Mouse (Mus musculus): ENCODE data around the gene Gpank1. TPM values are rescaled to one million over a fixed set of nuclear protein-coding genes. Genes with fewer than 3 reads are reported as not detected.
A peak's percentile ranks its signal among the peaks of the same experiment; 100 is the strongest.

Gene Gpank1
- total RNA-seq, 2 experiments from 2014 or later, result 14.8 to 15.8 TPM

DNA sequence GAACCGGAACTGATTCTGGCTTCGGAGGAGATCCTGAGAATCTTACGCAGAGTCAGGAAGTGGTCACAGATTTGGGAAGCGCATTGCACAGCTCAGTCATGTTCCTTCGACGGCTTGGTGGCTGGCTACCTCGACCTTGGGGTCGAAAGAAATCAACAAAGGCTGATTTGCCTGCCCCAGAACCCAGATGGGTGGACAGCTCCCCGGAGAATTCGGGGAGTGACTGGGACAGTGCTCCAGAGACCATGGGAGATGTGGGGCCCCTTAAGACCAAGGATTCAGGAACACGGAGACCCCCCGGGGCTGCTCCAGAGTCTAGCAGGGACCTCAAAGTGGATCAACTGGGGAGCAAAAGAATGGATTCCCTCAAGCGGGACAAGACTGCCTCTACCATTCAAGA, 5.8 kb downstream of the Gpank1 start:
- no peak for ATAC-seq (replicated peaks; ENCODE audit: low FRiP score, poor library complexity, severe bottlenecking)

DNA sequence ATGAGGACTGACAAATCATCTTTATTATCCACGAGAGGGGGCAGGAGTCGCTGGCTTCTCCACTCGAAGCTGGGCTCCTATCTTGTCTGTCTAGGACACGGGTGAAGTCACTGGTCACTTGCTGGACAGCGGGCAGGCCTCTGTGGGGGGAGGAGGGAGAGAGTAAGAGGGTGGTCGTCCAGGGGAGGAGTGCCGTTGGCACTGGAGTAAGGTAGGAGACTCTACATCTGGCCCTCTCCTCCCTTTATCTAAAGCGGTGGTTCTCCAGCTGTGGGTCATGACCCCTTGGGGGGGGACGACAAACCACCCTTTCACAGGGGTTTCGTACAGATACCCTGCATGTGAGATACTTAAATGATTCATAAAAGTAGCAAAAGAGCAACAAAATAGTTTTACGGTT, 7.7 kb downstream of the Gpank1 start:
- ATAC-seq (replicated peaks; ENCODE audit: low FRiP score, poor library complexity, severe bottlenecking), result no peak

DNA sequence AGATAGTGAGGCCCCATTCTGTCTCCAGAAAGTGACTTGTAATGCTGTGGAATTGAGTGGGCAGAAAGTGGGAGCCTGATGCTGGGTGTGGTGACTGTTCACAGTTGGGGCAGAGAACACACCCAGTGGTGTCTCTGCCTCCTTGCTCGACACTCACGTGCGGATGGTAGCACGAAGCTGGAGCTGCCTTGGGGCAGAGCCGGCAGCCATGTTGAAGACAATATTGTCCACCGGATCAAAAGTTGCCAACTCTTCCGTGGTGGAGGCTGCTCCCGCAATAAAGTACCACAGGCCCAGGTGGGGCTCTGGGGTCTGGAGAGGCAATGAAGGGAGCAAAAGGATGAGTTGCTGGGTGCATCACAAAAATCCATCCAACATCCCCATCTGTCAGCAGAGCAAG, 9.8 kb downstream of the Gpank1 start:
- no peak for ATAC-seq (replicated peaks; ENCODE audit: low FRiP score, poor library complexity, severe bottlenecking)

DNA sequence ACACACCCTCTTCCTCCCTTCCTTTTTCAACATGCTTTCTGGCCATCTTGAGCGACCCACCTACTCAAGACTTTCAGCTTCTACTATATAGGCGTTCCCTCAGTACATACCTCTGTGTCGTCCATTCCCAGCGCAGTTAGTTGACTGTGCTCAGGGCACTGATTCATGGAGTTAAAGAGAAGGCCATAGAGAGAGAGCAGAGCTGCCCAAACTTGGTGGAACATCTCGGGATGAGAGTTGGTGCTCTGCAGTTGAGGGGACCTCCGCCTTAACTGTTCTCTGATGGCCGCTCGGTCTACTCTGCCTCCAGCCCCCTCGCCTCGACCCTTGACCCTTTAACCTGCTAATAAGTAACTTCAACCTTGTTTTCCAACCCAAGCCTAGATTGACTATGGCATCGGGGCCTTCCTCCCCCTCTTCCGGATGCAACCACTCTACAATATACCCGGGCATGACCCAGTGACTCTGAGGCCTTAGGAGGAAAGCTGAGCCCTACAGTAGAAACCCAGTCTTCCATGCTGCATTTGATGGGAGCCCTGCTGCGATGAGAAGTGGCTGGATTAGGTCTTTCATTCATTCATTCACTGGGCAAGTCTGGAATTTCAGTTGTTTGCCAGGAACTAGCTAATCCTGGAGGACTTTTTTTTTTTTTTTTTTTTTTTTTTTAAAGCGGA, 10.4 kb downstream of the Gpank1 start, which contains the start of gene Apom:
Apom (minus strand) TSS at position 551 of the 674 bp plus-strand sequence.
- no peak for ATAC-seq (replicated peaks; ENCODE audit: low FRiP score, poor library complexity, severe bottlenecking)

DNA sequence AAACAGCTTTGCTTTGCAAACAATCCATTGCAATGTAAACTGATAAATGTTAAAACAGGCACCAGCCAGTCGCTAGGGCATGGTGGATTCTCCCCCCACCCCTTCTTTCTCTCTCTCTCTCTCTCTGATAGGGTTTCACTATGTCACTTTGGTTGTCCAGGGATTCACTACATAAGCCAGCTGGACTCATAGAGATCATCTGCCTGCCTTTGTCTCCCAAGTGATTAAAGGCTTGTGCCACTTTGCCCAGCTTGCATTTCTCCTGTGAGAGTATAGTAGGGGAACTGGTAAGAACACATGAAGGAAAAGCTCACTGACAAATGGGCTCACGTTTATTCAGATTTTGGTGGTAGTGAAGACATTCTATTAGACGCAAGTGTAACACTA, 10.9 kb downstream of the Gpank1 start:
- ATAC-seq (replicated peaks; ENCODE audit: low FRiP score, poor library complexity, severe bottlenecking), result no peak

DNA sequence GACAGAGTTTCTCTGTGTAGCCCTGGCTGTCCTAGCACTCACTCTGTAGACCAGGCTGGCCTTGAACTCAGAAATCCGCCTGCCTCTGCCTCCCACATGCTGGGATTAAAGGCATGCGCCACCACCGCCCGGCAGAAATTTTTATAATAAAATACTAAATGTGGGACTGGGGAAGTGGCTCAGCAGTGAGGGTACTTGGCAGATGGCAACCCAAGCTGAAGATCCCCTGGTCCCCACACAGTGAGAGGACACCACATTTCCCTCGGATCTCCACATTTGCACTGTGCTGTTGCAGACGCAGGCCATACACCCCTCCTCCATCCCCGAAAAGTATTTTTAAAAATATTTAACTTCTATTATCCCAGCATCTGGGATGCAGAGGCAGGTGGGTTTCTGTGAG, 12.3 kb downstream of the Gpank1 start:
- no peak for ATAC-seq (replicated peaks; ENCODE audit: low FRiP score, poor library complexity, severe bottlenecking)

DNA sequence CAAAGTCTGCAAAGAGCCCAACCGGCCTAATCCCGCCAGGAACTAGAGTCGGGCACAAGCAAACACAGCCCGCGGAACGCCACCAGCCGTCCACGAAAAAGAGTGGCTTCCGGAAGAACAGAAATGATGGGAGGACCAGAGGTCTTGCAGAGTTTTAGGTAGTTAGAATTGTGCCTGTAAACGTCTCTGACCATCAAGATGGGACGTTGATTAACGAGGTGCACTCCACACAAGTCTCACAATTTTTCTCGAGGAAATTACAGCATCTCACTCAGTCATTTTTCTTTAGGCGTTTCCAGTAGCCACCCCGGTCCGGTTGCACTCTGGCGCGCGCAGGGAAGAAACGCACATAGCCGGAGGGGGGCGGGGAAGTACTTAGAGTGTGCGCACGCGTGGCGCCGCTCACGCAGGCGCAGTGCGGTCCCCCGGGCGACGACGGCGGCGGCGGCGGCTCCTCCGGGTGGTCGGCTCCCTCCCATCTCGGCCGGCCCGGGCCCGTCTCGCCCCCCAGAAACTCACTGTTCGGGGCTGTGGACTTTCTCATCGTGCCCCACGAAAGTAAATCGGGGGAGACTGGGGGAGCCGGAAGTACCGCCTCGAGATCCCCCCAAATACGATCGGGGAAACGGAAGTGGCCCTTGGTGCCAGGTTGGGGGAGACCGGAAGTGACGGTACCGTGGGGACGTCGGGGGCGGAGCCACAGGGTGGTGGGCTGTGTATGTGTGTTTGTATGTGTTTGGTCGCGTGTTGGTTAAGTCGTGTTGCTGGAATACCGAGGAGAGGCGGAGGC, 13.7 kb downstream of the Gpank1 start, which contains the start of gene Bag6:
Bag6 (plus strand) TSS at position 378 of the 790 bp plus-strand sequence.
- peak; percentile 90 for ATAC-seq (replicated peaks; ENCODE audit: low FRiP score, poor library complexity, severe bottlenecking)

DNA sequence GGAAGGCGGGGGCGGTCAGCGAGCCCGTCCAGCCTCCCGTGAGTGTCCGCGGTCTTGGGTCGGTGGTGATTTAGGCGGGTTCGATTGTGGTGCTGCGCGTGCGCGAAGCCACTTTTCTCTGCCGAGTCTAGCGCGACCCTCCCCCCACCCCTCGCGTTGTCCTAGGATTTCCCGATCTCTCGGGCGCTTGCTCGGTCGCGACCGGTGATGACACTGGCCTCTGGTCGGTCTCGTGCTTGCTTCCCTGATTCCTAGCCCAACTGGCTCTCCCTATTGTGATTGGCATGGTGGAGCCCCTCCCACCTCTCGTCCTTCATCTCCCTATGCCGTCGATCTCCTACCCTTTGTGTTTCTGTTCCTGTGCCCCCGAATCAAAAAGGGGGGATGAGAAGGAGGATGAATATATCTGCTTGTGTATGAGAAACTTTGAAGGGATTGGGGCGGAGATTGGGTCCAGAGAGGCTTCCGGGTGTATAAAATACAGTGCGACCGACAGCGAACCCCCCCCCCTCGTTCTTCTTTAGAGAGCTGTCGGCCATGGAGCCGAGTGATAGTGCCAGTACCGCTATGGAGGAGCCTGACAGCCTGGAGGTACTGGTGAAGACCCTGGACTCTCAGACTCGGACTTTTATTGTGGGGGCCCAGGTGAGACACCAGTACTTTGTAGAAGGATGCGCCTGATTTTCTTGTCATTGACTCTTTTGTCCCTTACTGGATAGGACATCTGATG, 14.5 kb downstream of the Gpank1 start:
- peak; percentile 60 for ATAC-seq (replicated peaks; ENCODE audit: low FRiP score, poor library complexity, severe bottlenecking)

DNA sequence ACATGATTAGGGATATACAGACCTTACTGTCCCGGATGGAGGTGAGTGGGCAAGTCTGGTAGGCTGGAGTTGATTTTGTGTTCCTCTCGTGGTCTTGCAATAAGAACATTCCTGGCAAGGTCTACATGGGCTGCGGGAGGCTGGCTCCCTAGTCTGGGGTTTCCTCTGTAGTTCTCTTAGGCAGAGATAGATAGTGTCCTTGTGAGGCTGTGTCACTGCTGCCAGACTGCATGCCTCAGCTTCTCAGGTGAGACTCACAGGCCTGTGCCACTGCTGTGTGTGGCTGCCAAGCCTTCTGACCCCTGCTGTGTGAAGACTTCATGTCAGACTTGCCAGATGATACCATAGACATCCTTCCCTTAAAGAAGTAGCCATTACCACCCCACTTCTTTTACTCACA, 18.0 kb downstream of the Gpank1 start:
- no peak for ATAC-seq (replicated peaks; ENCODE audit: low FRiP score, poor library complexity, severe bottlenecking)

DNA sequence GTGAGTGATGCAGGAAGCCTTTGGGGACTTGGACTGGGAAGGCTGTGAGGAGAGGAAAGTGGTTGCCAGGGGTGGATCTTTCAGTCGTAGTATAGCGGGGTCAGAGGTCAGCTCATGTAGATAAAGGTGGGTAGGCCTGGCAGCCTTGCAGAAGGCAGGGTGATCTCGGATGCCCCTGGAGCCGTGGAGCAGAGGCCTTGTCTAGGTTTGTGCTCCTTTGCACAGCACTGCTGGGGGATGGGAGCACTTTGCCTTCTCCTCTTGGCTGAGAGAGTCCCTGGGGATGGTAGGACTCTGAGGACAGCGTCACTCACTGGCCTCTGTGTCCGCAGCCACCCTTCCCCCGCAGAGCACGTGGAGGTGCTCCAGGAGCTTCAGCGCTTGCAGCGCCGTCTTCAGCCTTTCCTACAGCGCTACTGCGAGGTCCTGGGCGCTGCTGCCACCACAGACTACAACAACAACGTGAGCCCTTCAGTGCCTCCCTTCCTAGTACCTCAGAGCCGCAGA, 19.3 kb downstream of the Gpank1 start:
- ATAC-seq (replicated peaks; ENCODE audit: low FRiP score, poor library complexity, severe bottlenecking), result no peak

DNA sequence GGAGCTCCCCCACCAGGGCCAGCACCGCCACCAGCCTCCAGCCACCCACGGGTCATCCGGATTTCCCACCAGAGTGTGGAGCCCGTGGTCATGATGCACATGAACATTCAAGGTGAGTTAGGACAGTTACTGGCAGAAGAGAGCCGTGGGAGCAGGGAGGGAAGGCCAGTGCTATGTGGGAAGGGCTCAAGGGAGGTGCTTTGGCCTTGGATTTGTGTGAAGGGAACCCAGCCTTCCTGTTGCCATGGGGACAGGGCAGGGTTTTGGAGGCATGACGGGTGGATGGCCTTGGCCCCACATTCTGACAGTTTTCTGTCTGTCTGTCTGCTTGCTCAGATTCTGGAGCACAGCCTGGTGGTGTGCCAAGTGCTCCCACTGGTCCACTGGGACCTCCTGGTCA, 20.7 kb downstream of the Gpank1 start:
- ATAC-seq (replicated peaks; ENCODE audit: low FRiP score, poor library complexity, severe bottlenecking), result no peak

DNA sequence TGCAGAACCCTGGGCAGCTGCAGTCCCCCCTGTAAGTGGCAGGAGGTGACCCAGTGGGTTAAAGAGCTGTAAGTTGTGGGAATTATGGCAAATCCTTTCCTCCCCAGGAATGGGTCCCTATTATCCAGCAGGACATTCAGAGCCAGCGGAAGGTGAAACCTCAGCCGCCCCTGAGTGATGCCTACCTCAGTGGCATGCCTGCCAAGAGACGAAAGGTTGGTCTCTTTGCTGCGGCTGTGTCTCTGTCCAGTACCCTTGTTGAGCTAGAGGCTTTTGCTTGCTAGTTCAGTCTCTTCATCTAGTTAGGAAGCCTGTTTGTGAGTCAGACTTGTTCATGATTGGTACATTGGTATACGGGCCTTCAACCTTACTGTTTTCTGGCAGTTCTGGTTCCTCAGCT, 24.9 kb downstream of the Gpank1 start:
- ATAC-seq (replicated peaks; ENCODE audit: low FRiP score, poor library complexity, severe bottlenecking), result no peak

DNA sequence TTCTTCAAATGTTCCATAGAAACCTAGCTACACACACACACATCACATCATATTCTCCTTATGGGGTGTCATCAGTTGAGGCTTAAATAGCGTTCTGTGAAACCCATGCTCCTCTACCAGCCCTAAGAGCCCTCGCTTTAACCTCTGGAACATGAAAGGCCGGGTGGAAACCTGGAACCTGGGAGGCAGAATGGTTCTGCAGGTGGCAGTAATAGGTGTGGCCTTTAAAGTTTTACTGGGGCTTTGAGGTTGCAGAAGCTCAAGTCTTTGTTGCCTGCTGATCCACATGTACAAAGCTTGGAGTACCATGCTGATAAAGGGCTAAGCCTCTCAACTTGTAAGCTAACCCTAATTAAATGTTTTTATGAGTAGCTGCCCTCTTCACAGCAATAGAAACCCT, 26.1 kb downstream of the Gpank1 start:
- no peak for ATAC-seq (replicated peaks; ENCODE audit: low FRiP score, poor library complexity, severe bottlenecking)

DNA sequence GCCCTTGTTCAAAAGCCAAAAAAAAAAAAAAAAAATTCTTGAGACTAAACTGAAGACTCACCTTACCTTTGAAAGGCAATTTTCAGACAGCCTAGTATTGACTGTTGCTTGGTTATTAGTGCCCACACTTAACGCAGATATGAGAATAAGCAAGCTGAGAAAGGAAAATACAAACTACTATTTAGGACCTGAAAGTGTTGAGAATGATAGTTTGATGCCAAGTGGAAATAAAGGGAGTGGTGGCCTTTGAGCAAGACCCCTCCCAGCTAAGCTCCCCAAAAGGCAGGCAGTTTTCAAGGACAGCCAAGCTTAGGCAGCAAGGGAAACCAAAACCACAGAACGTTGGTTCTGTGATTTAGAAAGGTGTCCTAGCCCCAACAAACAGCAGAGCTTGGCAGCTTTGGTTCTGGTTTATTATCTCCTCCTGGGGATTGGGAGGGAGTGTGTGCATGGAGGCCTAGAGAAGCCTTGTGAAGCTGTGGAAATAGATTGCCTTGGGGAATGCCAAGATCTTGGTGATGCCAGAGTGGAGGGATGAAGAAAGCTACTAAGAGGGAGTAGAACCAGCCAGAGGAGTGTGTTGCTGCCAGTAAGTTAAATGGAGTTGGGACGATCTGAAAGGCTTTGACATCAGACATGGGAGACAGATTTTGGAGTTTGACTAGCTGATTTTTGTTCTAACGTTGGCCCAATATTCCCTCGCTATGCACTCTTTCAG, 26.8 kb downstream of the Gpank1 start:
- ATAC-seq (replicated peaks; ENCODE audit: low FRiP score, poor library complexity, severe bottlenecking), result no peak

DNA sequence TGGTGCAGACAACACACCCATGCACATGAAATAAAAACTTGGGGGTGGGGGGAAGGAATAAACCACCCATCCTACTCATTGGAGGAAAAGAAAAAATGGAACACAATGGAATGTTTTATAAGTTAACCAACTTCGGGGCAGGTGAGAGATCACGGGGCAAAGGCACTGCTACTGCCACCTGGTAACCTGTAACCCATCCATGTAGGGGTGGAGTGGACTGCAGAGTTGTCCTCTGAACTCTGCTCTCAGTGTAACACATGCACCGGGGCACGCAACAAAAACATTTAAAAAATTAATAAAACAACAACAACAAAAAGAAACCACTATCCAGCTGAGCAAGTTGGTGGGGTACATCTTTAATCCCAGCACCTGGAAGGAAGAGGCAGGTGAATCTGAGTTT, 30.9 kb downstream of the Gpank1 start:
- no peak for ATAC-seq (replicated peaks; ENCODE audit: low FRiP score, poor library complexity, severe bottlenecking)

DNA sequence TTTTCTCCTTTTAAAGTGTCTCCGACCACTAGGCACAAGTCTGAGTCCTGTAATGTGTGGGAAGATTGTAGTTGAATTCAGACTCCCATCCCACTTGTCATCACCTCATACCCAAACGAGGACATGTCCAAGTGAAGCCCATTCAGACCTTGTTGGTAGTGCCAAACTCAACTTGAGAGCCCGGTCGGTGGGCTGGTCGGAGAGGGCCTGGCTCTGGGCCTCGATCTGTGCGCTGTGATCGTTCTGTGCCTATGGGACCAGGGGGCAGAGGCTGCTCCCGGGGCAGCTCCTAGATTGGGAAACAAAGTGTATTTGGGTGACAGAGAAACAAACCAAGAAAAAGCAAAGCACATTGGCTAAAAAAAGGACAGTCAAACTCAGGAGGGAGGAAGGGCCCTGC, 31.8 kb downstream of the Gpank1 start:
- no peak for ATAC-seq (replicated peaks; ENCODE audit: low FRiP score, poor library complexity, severe bottlenecking)

DNA sequence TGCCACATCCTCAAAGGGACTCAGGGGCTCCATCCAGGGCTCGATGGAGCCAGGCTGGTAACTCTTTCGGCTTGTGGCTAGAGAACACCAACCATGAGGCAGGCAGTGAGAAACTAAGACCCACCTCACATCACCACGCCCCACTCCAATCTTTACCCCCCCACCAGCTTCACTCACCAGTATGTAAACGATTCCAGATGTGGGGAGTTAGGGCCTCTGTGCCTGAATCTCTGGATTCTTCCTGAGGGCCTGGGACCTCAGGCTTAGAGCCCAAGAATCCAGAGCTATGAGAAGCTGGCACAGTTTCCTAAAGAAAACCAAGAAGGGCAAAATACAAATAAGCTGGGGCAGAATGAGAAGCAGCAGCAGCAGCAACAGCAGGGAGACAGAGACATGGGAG, 32.7 kb downstream of the Gpank1 start:
- ATAC-seq (replicated peaks; ENCODE audit: low FRiP score, poor library complexity, severe bottlenecking), result no peak

DNA sequence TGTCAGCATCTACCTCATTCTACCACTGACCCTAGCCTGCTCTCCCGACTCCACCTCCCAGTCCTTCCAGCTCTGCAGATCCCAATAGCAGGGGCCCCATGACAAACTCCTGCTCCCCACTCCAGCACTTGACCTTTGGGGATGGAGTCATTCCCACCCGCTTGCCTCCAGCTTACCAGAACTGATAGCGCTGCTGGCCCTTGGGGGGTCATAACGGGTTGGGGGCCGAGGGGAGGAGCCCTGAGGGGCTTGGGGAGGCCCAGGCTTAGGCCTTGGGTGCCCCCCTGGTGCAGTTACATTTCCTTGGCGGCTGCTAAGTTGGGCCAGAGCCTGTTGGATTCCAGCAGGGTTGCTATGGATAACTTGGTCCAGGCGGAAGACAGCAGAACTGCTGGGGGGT, 33.4 kb downstream of the Gpank1 start:
- no peak for ATAC-seq (replicated peaks; ENCODE audit: low FRiP score, poor library complexity, severe bottlenecking)

DNA sequence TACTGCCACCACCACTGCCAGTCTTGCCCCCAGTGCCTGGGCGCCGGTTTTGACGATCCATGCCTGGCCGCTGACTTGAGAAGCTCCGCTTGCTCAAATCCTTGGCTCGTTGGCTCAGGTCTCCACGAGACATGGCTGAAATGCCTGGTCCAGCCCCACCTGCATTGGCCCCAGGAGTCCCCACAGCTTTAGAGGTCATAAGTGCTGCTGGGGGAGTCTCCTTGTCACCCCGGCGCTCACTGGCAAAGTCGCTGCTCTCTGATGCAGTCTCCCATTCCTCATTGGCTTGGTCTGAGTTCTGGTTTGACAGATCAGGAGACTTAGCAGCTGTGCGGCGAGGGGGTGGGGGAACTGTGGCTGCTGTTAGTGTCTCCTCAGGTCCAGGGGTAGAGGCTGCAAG, 34.2 kb downstream of the Gpank1 start:
- ATAC-seq (replicated peaks; ENCODE audit: low FRiP score, poor library complexity, severe bottlenecking), result no peak

Data from erythroblast, adult 5-6 weeks (primary cell).